Comparison of ENCODE assay signal across 8 mouse cellular contexts in the genomic region with DNA sequence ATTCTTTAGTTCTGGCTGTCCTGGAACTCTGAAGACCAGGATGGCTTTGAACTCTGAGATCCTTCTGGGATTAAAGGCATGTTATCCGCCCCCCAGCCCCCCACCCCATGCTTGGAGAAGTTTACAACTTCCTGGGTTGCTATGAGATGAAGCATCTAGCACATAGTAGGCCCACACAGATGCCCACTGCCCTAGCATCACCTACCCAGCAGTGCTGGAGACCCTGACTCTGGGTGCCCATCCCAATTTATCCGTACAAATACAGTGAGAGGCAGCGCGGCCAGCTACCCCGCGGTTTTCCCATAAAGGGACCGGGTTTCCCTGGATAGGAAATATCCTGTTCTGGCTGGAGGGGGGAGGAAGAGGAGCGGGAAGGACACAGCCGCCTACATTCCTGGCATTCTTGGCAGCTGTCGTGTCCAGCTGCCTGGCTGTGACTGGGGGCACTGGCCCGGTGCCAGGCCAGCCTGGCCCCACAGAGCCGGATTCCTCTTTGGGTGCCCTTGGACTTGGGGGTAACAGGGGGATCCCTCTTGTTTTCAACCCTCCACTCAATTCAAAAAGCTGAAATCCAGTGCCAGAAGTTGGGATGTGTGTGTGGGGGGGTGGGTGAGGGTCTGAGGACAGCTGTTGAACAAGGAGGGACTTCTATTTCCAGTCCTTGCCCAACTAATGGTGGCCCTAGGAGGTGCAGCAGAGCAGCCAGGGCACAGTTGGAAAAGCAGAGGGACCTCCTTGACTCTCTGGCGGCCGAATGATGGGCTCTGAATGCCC. TPM values are rescaled to one million over a fixed set of nuclear protein-coding genes. Genes with fewer than 3 reads are reported as not detected.
DNase-seq lines count a peak whose midpoint lies in the region; ATAC-seq and TF ChIP-seq lines count a peak whose summit lies in the region.

No protein-coding gene starts in this region.

- H3K4me3 ChIP-seq in gastrocnemius, adult 2 months, result peak overlapping the region; percentile 32; the same call in 1 of the 2 replicates
- H3K4me3 ChIP-seq in hindbrain, embryonic 11.5 days (ENCODE audit: low read depth, low read length), result no peak overlapping the region
- no peak overlapping the region for H3K4me3 ChIP-seq in limb, embryonic 13.5 days

- no peaks in the 10 kb centered on the region for H3K9me3 ChIP-seq in hindbrain, embryonic 11.5 days (ENCODE audit: control insufficient read depth, low read length)
- no peaks in the 10 kb centered on the region for H3K9me3 ChIP-seq in limb, embryonic 13.5 days

- H3K36me3 ChIP-seq in hindbrain, embryonic 11.5 days (ENCODE audit: control insufficient read depth, insufficient read depth, low read length), result no peaks in the 10 kb centered on the region
- no peaks in the 10 kb centered on the region for H3K36me3 ChIP-seq in limb, embryonic 13.5 days

- TF ChIP-seq CTCF in gastrocnemius, adult 2 months (IDR thresholded peaks at IDR 0.05), result no peak

- ATAC-seq in hindbrain, embryonic 11.5 days (ENCODE audit: low FRiP score), result no peak
- 0 out of 2 replicates have a peak, but pooled peaks have one; percentile 38 for ATAC-seq in limb, embryonic 13.5 days (ENCODE audit: low FRiP score, low read depth)

- WGBS in hindbrain, embryonic 11.5 days, result 51% methylated on average over 14 of the region's 14 CpGs
- WGBS in limb, embryonic 13.5 days, result 28% methylated on average over 14 of the region's 14 CpGs

- H3K27ac ChIP-seq in gastrocnemius, adult 2 months, result peak overlapping the region; percentile 87
- H3K27ac ChIP-seq in hindbrain, embryonic 11.5 days (ENCODE audit: low read depth, low read length), result no peak overlapping the region
- peak overlapping the region; percentile 62 for H3K27ac ChIP-seq in limb, embryonic 13.5 days

- H3K27me3 ChIP-seq in hindbrain, embryonic 11.5 days (ENCODE audit: control insufficient read depth, insufficient read depth, low read length), result 0 out of 2 replicates have a peak, but pooled peaks cover 2% of the 10 kb centered on the region
- H3K27me3 ChIP-seq in limb, embryonic 13.5 days, result no peaks in the 10 kb centered on the region

- peak overlapping the region; percentile 11; the same call in 1 of the 2 replicates for H3K9ac ChIP-seq in hindbrain, embryonic 11.5 days (ENCODE audit: low read depth, low read length)
- no peak overlapping the region; the same call in 1 of the 2 replicates for H3K9ac ChIP-seq in limb, embryonic 13.5 days

- peak; percentile 60 for DNase-seq in gastrocnemius, adult 2 months
- DNase-seq in gastrocnemius, adult 18-20 months (ENCODE audit: low spot score), result no peak
- DNase-seq in brain, adult 2 months (ENCODE audit: low read depth, low spot score), result peak; percentile 17
- no peak for DNase-seq in hindbrain, embryonic 11.5 days (ENCODE audit: low spot score)
- DNase-seq in left cerebral cortex, adult 8-10 months (ENCODE audit: low spot score in 2 of 2), result no peak
- DNase-seq in layer of hippocampus, adult 9-10 months (ENCODE audit: low spot score), result no peak
- no peak for DNase-seq in c-Kit-positive CD71-positive TER-119-positive erythroid progenitor cells, embryonic 14.5 days (ENCODE audit: low spot score)

- intact Hi-C loops in gastrocnemius, adult 2 months (cut with DNase I), result loop anchor here (1.0 kb wide), 1 partner anchor 98 kb away; no protein-coding TSS in a partner anchor

- peaks cover 14% of the 10 kb centered on the region; the same call in 1 of the 2 replicates for H3K4me1 ChIP-seq in hindbrain, embryonic 11.5 days (replicated peaks; ENCODE audit: control insufficient read depth, insufficient read depth, low read length)
- peaks cover 37% of the 10 kb centered on the region for H3K4me1 ChIP-seq in limb, embryonic 13.5 days

- no peak overlapping the region for H3K4me2 ChIP-seq in hindbrain, embryonic 11.5 days (replicated peaks; ENCODE audit: low read depth, low read length)
- H3K4me2 ChIP-seq in limb, embryonic 13.5 days (replicated peaks), result peak overlapping the region; percentile 37

RNA-seq across cellular contexts. Expression of gene Cbx7, which starts 19.0 kb away (rescaled TPM):
- total RNA-seq in gastrocnemius, adult 2 months (2021), result 10 to 100 TPM; 18.9 to 19.6 TPM
- 10 to 100 TPM; 20.5 to 22.9 TPM for total RNA-seq in gastrocnemius, adult 18-20 months (2021)
- polyA plus RNA-seq in hindbrain, embryonic 11.5 days (2014; fragmentation: Nextera tagmentation; extraction: Ambion mirVana), result 1.7 and 2.2 TPM in 2 replicates
- polyA plus RNA-seq in limb, embryonic 13.5 days (2015; fragmentation: Nextera tagmentation; extraction: Ambion mirVana), result 1.8 and 2.2 TPM in 2 replicates
- total RNA-seq in left cerebral cortex, adult 8-10 months (2022), result 10 to 100 TPM; 51.4 to 59.9 (median 55.5) TPM

Comparison
In these comparisons a context has a peak if more than half of its experiments do, and no peak if none do; other contexts are left out.
1. DNase-seq: peak in gastrocnemius, adult 2 months (single experiment) and brain, adult 2 months (single experiment); none in gastrocnemius, adult 18-20 months (single experiment), hindbrain, embryonic 11.5 days (single experiment), left cerebral cortex, adult 8-10 months (0 of 2), layer of hippocampus, adult 9-10 months (single experiment) and c-Kit-positive CD71-positive TER-119-positive erythroid progenitor cells, embryonic 14.5 days (single experiment).